Mouse (Mus musculus) ES-CJ7 (cell line): Measurements from ENCODE around the gene Mgat5.

Experiments
- DNase-seq: peaks from one replicate; pipeline ENCODE4 v3.0.0; 2011; ENCODE audit warnings: low read depth, low spot score

The Mgat5 gene

DNA sequence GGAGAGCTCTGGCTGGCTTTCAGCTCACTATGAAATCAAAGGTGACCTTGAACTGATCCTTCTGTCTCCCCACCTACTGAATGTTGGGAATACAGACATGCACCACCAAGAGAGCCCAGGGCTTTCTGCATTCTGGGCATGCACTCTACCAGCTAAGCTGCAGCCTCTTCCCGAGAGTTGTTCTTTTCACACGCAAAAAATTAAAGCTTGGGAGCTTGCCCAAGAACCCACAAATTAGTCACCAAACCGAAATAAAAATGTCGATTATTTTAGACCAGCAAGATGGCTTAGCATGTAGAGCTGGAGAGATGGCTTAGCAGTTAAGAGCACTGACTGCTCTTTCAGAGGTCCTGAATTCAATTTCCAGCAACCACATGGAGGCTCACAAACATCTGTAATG is 230.0 kb downstream of the Mgat5 start:
- no peak for DNase-seq

DNA sequence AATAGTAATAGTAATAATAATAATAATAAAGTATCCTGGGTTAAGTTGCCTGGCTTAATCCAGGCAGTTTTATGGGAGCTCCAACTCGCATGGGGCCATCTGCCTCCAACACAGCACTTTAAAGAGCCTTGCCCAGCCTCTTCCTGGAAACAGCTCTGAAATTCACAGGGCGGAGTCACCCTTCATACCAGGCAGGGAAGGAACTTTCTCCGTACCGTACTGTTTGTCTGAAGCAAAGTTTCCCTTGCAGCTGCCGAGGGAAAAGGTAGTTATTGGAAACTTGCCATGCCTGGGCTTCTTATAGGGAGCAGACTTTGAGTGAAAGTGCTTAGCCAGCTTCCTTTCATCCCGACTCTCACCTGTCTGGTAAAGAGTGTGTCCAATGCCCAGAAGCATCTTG is 232.3 kb downstream of the Mgat5 start:
- peak; percentile 48 for DNase-seq

DNA sequence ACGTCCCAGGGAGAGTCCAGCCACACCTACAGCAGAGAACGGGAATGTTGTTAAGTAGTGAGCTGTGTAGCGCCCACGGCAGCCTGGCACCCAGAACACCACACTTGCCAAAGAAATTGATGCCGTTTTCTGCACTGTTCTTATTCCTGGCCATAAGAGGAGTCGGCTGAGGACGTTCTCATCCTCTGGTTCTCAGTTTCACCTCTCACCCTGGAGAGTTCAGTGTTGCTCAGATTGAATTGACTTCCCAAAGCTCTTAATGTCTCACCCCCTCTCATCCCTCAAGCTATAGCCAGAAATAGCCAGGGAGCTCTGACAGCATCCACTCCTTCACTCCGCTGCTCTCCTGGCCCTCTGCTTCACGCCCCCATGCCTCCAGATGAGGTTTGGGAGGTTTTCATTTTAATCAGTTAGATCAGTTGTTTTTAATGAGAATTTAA is 234.7 kb downstream of the Mgat5 start:
- no peak for DNase-seq

DNA sequence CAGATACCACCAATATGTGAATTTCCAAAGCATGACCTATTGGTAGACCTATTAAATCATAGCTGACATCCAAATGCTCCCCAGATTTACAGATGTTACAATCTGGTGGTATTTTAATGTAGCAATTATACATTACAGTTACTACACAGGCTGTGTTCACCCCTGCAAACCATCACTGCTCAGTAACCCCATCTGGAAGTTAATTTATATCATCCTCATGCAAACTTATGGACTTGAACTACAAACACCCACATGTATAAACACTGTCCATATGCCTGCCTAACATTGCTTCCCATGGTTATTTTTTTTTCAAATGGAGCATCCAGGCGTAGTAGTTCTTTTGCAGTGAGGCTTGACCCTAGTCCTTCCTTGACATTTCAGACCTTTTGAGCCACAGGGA is 236.2 kb downstream of the Mgat5 start:
- no peak for DNase-seq

DNA sequence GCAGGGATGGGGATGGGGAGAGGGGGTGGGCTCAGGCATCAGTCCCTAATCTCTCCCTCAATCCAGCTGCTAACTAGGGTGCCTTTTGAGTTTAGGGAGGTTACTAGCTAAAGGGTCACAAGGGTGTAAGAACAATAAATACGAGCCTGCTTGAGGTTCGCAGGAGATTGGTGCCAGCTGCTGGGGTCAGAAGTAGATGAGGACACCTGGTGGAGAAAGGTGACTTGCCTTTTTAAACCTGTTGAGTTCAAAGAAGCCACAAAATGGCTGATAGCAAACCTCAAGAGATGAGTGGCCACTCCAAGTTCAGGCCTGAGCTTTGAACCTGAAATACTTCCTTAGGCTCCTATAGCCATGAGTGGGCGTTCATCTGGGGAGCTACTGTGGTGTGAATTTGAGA is 236.9 kb downstream of the Mgat5 start:
- DNase-seq = no peak

DNA sequence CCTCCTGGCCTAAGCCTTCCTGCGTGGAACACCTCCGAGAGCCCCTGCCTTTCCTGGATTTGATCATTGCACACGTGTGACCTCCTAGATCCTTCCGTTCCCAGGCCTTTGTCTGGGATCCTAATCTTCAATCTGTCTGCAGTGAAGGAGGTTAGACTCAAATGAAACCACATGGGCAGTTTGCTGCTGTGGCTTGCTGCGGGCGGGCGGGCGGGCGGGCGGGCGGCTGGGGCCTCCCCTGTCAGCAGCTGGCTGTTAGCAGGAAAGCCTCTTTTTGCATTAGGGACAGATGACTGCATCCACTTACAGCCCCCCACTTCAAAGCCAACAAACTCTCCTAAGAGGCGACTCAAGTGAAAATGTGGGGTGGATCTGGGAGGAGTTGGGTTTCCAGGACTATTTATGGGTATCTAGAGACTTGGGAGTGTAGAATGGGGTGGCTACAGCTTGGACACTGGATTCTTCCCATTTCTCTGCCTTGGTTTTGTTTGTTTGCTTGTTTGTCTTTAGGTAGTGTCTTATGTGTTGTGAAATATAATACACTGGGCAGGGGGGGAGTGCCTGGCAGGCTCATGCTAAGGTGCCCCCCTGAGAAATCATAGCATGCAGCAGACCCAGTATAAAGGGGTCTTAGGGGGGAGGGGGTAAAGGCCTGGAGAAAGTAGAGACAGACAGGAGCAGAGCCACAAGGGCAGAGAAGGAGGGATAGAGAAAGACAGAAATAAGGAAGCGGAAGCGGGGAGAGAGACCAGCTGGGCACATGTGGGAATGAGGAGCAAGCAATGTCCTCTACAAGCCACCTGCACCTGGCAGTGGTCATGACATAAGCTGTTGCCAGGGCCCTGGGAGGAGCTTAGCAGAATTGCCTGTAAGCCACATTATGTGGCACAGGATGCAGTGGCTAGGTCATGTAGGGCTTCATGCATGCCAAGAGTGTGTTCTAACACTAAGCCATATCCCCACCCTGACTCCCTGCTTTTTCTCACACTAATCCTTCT is 238.4 kb downstream of the Mgat5 start:
- no peak for DNase-seq

DNA sequence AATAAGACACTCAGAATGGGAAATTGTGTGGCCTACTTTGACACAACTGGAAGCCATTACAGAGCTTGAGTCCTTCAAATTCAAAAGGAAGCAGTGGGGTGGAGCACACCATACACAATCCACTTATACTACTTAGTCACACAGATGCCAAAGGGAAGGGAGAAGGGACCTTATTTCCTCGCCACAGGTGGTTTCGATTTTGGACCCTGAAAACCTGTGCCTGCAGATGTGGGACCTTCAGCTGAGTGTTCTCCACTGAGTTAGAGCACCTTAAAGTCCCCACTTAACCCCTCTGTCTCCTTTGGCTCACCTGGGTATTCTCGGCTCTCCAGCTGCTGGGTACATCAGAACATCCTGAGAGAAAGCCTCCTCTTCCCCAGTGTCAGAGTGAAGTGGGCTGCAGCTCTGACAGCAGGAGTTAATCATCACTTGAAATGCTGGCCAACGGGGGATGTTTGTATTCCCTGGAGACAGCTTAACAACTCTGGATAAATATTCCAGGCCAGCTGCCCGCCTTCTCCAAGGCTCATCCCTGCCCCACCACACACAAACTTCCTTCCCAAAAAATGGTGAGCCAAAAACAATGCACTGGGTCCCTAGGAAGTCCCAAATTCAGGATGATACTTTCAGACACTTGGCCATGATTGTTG is 240.1 kb downstream of the Mgat5 start:
- DNase-seq = no peak

DNA sequence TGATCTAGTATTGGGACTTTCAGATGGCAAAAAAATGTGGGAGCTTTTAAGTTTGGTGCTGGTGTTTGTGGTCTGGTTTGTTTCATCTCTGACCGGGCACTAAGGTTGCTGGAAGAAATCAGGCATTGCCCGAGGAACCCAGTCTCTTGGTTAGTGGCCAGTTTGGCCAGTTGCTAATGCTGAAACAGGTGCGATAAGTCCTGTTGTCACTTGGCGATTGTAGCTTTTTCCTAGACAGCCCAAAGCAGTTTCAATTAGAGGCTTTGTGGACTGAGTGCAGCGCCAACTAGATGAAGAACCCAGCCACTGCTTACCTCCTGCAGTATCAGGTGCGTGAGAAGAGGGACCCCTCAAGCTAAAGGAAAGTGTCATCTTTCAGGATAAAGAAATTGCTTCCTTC is 248.6 kb downstream of the Mgat5 start:
- DNase-seq = no peak

DNA sequence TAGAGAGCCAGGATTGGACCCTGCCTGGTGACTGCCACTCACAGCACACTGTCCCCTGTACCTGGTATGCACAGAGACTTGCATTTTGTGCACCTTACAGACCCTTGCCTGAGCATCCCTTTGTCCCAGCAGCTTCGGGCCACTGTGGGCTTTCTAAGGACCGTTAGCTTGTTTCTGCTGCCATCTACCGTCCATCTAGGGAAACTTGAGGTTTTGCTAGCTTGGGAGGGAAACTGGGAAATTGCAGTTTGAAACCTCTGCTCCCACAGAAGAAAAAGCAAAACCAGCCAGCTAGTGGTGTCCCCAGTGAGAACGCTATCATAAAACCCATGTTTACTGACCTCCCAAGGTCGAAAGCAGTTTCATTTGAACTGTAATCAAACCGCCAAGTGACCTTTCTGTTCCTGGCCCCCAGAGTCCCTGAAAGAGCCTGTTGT is 254.2 kb downstream of the Mgat5 start:
- peak; percentile 68 for DNase-seq

DNA sequence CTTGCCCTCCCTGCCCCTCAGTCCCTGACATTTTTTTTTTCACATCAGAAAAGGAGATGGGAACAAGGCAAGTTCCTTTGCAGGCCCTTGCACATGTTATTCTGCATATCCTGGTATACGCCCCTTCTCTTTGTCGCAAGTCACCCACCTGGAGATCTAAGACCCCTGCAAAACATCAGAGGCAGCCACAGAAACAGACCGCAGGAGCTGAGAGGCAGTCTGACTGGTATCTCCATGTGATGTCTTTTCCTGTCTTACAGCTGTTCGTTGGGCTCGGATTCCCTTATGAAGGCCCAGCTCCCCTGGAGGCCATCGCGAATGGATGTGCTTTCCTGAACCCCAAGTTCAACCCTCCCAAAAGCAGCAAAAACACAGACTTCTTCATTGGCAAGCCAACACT is 254.8 kb downstream of the Mgat5 start:
- peak; percentile 26 for DNase-seq

DNA sequence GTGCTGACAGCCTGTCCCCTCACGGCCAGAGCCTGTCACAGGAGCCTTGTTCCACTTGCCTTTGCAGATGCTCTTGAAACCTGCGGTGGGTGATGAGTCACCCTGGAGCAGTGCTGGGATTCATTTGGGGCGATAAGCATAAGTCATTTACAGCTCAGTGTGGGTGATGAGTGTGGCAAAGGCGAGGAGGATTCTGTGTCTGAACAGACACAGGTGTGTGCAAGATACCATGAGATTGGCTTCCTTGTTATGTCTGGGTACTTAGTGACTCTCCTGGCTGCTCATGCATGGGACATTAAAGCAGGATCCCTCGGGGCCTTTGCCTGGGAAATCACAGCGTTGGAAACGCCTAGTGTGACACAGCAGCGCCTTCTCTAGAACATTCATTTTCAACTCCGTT is 256.2 kb downstream of the Mgat5 start:
- DNase-seq = no peak

DNA sequence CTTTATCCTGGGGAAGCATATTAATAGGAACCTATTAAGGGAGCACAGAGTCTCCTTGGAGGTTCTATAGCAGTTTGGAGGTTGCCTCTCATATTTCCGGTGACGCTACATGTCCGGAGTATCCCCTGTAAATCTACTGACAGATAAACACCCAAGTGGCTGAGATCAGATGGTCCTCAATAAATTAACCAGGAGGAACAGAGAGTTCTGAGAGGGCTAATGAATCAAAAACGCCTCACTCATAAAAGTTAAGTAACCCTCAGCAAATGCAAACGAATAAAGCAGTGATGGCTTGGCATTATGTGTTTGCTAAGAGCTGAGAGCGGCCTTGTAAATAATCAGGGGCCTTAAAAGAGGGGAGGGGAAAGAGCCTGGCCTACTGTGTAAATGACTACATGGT is 259.2 kb downstream of the Mgat5 start:
- no peak for DNase-seq

DNA sequence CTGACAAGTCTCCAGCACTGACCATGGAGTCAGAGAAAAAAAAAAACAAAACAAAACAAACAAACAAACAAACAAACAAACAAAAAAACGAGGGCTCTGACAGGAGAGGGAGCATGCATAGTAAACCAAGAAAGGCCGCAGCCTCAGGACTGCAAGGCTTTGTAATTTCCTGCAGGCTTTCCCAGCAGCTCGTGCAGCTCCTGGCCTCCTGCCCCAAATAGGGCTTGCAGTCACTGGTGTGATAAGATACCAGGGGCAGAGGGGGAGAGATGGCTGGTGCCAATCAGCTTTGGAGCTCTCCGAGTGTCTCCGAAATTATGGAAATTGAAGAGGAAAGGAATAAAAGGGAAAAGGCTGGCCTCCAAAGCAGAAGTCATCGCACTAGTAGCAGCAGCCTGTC is 260.5 kb downstream of the Mgat5 start:
- DNase-seq = no peak

DNA sequence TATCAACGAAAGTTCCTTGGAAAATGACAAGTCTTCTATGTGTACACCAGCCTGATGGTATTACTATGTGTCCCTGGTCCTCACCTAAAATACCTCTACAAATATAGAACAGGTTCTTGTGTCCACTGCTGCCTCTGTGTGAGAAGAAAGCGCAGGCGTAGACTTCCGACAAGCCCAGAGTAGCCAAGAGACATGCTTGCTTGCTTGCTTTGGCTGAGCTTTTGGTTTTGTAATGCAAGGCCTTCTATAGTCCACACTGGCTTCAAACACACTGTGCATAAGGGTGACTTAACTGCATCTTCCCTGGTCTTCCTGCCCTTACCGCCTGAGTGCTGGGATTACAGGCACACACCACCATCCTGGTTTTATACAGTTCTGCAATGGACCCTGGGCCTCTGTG is 262.4 kb downstream of the Mgat5 start:
- no peak for DNase-seq

DNA sequence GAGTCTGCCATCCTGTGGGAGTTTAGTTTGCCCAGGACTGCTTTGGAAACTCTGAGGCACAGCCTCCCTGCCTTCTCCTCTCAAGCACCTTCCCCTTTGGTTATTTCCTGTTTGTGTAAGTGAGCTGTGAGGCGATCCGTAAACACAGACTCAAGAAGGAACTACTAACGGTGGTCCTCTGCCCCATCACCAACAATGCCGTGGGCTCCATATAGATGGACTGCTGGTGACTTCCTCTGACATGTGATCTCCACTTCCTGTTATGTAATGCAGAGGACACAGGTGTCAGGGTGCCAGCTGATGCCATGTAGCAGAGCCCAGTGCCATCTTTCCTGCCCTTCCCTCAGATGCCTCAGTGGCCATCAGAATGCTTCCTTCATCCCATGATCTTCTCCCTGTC is 265.4 kb downstream of the Mgat5 start:
- DNase-seq = no peak

DNA sequence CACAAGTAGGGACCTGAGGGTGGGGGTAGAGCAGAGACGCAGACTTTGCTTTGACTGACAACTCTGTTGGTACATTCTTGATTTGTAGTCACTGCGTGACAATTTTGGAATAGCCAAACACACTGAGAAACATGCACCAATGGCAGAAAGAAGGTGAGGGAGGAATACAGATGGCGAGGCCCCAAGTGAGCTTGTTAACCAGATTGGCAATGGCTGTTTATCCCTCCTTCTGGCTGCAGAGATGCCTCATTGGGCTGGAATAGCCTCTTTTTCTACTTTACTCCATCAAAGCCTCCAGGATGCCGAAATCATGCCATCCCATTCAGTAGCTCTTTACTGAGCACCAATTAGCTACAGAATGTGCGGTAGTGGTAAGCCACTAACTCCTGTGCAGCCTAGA is 270.9 kb downstream of the Mgat5 start:
- DNase-seq = no peak

DNA sequence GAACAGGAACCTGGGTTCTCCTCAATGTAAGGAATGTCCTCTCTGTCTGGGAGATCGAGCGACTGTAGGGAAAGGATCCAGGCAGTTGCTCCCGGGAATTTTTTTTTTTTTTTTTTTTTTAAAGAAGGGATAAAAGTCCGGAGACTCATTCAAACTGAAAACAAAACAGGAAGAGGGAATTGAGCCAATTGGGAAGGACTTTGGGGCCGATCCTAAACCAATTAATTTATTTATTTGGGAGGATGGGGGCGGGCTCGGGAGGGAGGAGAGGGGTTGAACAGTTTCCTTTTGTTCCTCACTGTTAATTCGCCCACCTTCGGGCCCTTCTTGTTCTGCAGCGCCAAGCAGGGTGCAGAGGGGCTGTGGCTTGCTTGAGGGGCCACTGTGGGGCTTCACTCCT is 278.1 kb downstream of the Mgat5 start:
- DNase-seq = no peak

DNA sequence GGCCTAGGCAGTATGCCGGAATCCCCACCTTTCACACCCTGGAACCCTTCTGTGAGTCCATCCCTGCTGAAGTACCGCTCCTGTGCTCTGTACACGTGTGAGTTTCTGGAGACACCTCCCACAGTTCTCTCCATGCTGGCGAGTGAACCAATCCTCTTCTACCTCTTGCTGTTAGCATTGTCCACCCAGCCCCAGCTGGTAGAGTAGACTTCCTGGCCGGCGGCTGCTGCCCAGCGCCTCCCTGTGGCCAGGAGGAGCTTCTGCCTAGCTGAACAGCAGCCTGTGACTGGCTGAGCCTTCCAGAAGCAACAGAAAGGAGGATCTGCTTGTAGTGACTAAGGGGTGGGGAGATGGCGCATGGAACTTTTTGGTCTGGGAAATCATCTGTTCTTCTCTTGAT is 279.4 kb downstream of the Mgat5 start:
- DNase-seq = peak; percentile 57

DNA sequence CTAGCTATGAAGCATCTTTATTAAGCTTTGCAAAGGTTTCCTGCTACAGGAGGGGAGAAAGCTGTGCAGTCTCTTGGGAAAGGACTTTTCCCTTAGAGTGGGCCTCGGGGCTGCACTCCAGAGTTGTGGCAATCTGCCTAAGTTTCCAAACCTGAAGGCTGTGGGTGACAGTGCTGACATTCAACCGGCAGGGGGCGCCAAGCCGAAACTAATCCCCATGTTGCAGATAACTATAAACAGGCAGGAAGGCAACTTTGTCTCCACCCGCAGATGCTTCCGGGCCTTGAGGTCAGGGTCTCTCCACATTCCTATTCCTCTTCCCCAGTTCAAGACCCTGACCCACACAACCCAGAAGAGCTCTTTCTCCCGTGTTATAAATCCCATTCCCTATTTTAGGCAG is 280.0 kb downstream of the Mgat5 start:
- peak; percentile 70 for DNase-seq

DNA sequence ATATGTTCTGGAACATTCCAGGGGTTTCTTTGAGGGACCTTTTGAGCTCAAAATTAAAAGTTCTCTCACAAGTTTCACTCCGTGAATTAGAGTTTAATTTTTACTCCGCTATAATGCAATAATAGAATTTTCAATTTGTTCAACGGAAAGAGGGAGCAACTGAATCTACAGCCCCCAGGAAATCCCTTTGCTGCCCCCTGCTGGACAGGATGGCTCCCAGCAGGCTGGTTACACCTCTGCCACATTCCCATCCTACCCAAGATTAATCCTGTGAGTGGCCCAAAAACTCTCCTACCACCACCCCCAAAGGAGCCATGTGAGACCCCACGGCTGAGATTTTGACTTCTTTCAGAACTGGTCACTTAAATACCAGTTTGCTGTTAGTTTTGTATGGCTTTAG is 282.3 kb downstream of the Mgat5 start:
- DNase-seq = peak; percentile 66

DNA sequence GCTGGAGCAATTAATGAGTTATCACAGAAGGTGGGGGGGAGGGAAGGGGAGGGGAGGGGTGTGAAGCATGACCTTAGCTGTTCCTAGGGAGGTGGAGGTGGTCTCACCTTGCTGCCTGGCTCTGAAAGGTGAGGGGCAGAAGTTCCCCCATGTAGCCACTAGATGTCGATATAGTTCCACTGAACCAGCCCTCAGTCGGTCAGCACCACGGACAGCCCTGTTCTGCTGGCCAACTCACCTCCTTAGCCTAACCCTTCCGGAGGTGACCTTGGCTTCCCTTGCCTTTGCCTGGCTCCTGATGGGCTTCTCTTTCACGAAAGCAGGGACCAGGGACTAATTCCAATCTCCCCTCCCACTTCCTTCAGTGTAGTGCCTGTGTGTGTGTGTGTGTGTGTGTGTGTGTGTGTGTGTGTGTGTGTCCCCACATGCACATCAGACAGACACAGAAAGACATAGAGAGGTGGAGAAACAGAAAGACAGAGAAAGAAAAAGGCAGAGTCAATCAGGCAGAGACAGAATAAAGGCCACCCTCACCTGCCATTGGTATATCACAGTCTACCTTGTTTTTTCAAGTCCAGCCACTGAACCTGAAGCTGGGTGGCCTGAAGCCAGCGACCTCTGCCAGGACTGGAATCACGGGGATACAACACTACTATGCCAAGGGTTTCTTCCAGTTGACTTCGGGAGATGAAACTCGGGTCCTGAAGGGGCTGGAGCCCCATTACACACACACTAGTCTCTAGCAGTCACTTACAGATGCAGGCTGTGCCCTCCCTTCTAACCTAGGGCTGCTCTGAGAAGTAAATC is 292.1 kb downstream of the Mgat5 start:
- DNase-seq = peak; percentile 78

DNA sequence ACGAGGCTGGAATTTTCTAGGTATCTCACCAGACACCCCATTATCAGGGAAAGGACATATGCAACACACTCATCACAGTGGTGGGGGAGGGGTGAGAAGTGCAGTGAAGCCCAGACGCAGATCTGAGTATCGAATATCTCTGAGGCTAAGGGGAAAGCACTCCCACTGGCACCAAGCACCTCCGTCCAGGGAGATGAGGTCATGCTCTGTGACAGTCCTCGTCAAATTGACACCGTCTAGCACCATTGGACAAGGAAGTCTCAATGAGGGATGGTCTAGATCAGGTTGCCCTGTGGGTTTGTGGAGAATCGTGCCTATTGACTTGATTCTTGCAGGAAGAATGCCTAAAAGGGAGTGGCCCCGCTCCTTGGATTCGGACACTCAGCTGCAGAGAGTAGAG is 293.9 kb downstream of the Mgat5 start:
- peak; percentile 36 for DNase-seq
